Mouse (Mus musculus): ENCODE measurements around the gene Pakap. TPM values are rescaled to one million over a fixed set of nuclear protein-coding genes. Genes with fewer than 3 reads are reported as not detected.

Gene Pakap
- polyA plus RNA-seq, 1 experiment, result 0.22 TPM

DNA sequence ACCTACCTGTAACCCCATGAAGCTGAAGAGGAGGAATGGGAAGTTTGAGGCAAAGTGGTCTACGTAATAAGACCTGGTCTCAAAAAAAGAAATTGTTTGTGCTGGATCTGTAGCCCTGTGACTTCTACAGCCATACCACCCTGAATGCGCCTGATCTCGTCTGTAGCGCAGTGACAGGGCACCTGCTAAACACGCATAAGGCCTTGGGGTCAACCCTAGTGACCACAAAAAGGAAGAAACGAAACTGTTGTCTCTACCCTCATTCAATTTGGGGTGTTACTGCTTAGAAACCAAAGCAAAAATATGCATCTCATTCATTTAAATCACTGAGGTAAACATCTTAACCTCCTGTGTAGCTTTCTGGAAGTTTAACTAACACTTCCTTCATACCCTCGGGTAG lies 136.6 kb downstream of the Pakap start:
- Histone ChIP-seq H3K4me3 (ENCODE audit: low read depth, low read length) (no peak overlapping the region), H3K27ac (ENCODE audit: insufficient read depth, low read depth, low read length) (no peak overlapping the region), H3K27me3 (ENCODE audit: control insufficient read depth, insufficient read depth, low read length) (no peaks in the 10 kb centered on the region), H3K36me3 (ENCODE audit: control insufficient read depth, insufficient read depth, low read length) (no peaks in the 10 kb centered on the region), H3K4me1 (ENCODE audit: control insufficient read depth, insufficient read depth, insufficient read length, low read length) (no peaks in the 10 kb centered on the region)
- 86% methylated on average over 7 of the region's 7 CpGs for WGBS
- TF ChIP-seq CTCF (IDR thresholded peaks at IDR 0.05; ENCODE audit: extremely low read depth, insufficient read length, insufficient replicate concordance, low read depth, low read length) (no peak), POLR2A (IDR thresholded peaks at IDR 0.05; ENCODE audit: low read depth, low read length) (no peak)

DNA sequence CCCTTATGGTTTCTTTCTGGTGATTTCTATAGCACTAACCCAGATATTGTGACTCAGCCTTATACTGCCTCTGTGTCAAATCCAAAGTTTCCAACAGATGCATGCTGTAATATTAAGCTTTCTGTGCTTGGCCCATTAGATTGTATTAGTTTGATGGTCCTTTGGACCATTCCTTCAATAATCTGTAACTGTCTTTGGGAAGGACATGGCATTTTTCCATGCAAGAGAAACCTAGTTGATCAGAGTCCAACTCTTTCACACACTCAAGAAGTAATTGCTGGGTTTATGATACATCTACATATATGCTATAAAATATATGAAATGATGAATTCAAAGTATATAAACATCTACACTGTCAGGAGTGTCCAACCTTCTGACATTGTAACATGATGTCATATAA lies 147.9 kb downstream of the Pakap start:
- H3K4me1 ChIP-seq (ENCODE audit: control insufficient read depth, insufficient read depth, insufficient read length, low read length), result no peaks in the 10 kb centered on the region
- H3K4me3 ChIP-seq (ENCODE audit: low read depth, low read length), result no peak overlapping the region
- no peak overlapping the region for H3K27ac ChIP-seq (ENCODE audit: insufficient read depth, low read depth, low read length)
- TF ChIP-seq POLR2A (IDR thresholded peaks at IDR 0.05; ENCODE audit: low read depth, low read length), result no peak
- no peak for TF ChIP-seq CTCF (IDR thresholded peaks at IDR 0.05; ENCODE audit: extremely low read depth, insufficient read length, insufficient replicate concordance, low read depth, low read length)
- H3K36me3 ChIP-seq (ENCODE audit: control insufficient read depth, insufficient read depth, low read length), result no peaks in the 10 kb centered on the region
- H3K27me3 ChIP-seq (ENCODE audit: control insufficient read depth, insufficient read depth, low read length), result no peaks in the 10 kb centered on the region

DNA sequence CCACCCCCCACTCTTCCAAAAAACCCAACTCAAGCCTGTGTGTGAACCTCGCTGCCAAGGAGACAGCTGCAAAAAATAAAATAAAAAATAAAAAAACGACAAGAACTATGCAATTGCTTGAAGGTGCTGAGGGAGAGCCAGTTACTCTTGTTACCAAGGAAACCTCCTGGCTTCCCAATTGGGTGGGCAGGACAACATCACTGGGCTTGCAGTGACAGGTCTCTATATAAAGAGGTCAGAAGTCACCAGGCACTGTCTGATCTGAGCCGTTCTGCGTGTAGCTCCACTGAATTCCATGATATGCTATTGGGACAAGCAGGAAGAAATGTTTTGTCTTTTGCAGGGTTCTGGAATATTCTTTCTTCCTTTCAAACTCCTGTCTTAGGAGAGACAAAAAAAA lies 148.8 kb downstream of the Pakap start:
- 65% methylated on average over 4 of the region's 4 CpGs for WGBS
- TF ChIP-seq POLR2A (IDR thresholded peaks at IDR 0.05; ENCODE audit: low read depth, low read length) (no peak), CTCF (IDR thresholded peaks at IDR 0.05; ENCODE audit: extremely low read depth, insufficient read length, insufficient replicate concordance, low read depth, low read length) (no peak)
- H3K27ac ChIP-seq (ENCODE audit: insufficient read depth, low read depth, low read length), result no peak overlapping the region

DNA sequence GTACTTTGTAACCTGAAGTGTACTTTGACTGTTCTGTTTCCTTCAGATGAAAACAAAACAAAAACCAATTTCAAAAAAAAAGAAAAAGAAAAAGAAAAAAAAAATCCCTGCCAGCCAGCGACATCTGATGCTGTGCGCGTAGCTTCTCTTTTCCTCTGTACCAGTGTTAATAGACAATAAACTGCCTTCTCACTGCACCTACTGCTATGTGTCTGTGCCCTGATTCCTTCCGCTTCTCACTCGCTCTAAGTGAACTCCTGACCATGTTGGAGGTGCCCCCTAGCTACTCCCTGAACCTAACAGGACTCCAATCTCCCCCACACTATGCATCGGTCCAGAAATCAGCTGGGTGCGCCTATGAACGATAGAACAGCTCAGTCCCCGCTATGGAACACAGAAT lies 149.4 kb downstream of the Pakap start, which contains the start of gene Akap2:
Gene Akap2, plus strand, starts transcription at position 304 of the 400 bp plus-strand sequence.
- H3K4me3 ChIP-seq (ENCODE audit: low read depth, low read length), result no peak within 1 kb of the TSS
- no peaks in the 10 kb centered on the region for H3K36me3 ChIP-seq (ENCODE audit: control insufficient read depth, insufficient read depth, low read length)
- no peak for TF ChIP-seq POLR2A (IDR thresholded peaks at IDR 0.05; ENCODE audit: low read depth, low read length)
- TF ChIP-seq CTCF (IDR thresholded peaks at IDR 0.05; ENCODE audit: extremely low read depth, insufficient read length, insufficient replicate concordance, low read depth, low read length), result no peak
- H3K27ac ChIP-seq (ENCODE audit: insufficient read depth, low read depth, low read length), result no peak within 1 kb of the TSS
- no peaks in the 10 kb centered on the region for H3K4me1 ChIP-seq (ENCODE audit: control insufficient read depth, insufficient read depth, insufficient read length, low read length)
- 85% methylated on average over 9 of the region's 9 CpGs for WGBS
- no peaks in the 10 kb centered on the region for H3K27me3 ChIP-seq (ENCODE audit: control insufficient read depth, insufficient read depth, low read length)

More for the DNA sequence above, 148.8 kb downstream of the Pakap start:
- no peaks in the 10 kb centered on the region for H3K4me1 ChIP-seq (ENCODE audit: control insufficient read depth, insufficient read depth, insufficient read length, low read length)
- H3K36me3 ChIP-seq (ENCODE audit: control insufficient read depth, insufficient read depth, low read length), result no peaks in the 10 kb centered on the region
- no peaks in the 10 kb centered on the region for H3K27me3 ChIP-seq (ENCODE audit: control insufficient read depth, insufficient read depth, low read length)
- H3K4me3 ChIP-seq (ENCODE audit: low read depth, low read length), result no peak overlapping the region

DNA sequence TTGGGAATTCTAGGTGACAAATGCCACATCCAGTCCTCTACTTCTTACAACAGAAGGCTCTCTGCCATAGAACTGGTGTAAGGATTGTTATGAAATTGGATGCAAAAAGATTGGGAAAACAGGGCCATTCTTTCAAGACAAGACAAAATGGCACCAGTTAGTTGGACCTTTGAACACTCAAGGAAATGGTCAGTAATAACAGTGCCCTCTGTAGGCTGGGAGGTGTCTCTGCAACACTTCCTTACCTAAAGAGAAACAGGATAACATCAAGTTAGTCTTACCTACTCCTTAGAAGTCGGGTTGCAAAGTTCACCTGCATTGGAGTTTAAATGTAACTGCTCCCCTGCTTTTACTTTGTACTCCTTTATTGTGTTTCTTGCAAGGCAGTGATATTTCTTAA lies 151.4 kb downstream of the Pakap start:
- H3K27ac ChIP-seq (ENCODE audit: insufficient read depth, low read depth, low read length), result no peak overlapping the region
- no peak for TF ChIP-seq CTCF (IDR thresholded peaks at IDR 0.05; ENCODE audit: extremely low read depth, insufficient read length, insufficient replicate concordance, low read depth, low read length)
- no peak for TF ChIP-seq POLR2A (IDR thresholded peaks at IDR 0.05; ENCODE audit: low read depth, low read length)
- no peaks in the 10 kb centered on the region for H3K4me1 ChIP-seq (ENCODE audit: control insufficient read depth, insufficient read depth, insufficient read length, low read length)
- H3K4me3 ChIP-seq (ENCODE audit: low read depth, low read length), result no peak overlapping the region
- H3K36me3 ChIP-seq (ENCODE audit: control insufficient read depth, insufficient read depth, low read length), result no peaks in the 10 kb centered on the region
- H3K27me3 ChIP-seq (ENCODE audit: control insufficient read depth, insufficient read depth, low read length), result no peaks in the 10 kb centered on the region
- 87% methylated on average over 1 of the region's 1 CpGs for WGBS

DNA sequence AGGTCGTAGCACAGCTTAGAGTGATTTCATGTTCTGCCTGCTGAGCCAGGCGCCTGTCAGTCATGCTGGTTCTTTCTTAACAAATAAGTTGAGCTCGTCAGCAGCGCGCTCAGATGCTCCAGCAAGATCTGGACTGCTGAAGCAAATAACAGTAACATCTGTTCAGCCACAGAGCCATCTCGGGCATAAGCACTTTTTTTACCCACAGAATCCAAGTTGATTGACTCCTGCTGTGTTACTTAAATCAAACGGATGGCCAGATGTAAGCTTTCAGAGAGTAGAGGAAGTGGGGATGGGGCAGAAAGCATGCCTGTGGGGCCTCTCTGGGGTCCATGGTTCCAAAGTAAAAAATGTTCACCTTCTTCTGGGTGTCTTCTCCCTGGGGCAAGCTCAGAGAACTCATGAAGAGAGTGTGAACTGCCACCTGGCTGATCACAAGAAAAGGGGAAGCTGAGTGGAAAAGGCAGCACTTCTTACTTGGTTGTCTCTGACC lies 152.9 kb downstream of the Pakap start:
- Histone ChIP-seq H3K27ac (ENCODE audit: insufficient read depth, low read depth, low read length) (no peak overlapping the region), H3K4me3 (ENCODE audit: low read depth, low read length) (no peak overlapping the region), H3K27me3 (ENCODE audit: control insufficient read depth, insufficient read depth, low read length) (no peaks in the 10 kb centered on the region), H3K36me3 (ENCODE audit: control insufficient read depth, insufficient read depth, low read length) (no peaks in the 10 kb centered on the region), H3K4me1 (ENCODE audit: control insufficient read depth, insufficient read depth, insufficient read length, low read length) (no peaks in the 10 kb centered on the region)
- 58% methylated on average over 7 of the region's 7 CpGs for WGBS
- TF ChIP-seq POLR2A (IDR thresholded peaks at IDR 0.05; ENCODE audit: low read depth, low read length), result no peak
- TF ChIP-seq CTCF (IDR thresholded peaks at IDR 0.05; ENCODE audit: extremely low read depth, insufficient read length, insufficient replicate concordance, low read depth, low read length), result no peak

DNA sequence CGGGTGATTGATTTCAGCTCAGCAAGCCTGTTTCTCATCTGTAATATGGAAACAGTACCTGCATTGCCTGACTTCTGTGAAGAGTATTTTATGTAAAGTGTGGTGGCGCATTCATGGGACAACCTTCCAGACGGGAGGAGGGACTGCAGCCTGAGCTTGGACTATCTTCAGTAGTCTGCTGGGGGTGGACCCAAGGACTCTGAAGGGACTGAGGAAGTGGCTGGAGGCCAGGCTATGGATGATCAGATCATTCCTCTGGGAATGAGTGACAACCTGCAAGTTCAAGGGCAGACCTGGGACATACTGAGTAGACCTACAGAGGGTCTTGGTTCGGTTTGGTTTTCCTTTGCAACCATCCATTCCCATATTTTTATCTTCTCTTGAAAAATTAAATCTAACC lies 154.3 kb downstream of the Pakap start:
- H3K4me3 ChIP-seq (ENCODE audit: low read depth, low read length), result no peak overlapping the region
- H3K27ac ChIP-seq (ENCODE audit: insufficient read depth, low read depth, low read length), result no peak overlapping the region
- no peaks in the 10 kb centered on the region for H3K36me3 ChIP-seq (ENCODE audit: control insufficient read depth, insufficient read depth, low read length)
- H3K27me3 ChIP-seq (ENCODE audit: control insufficient read depth, insufficient read depth, low read length), result no peaks in the 10 kb centered on the region
- TF ChIP-seq POLR2A (IDR thresholded peaks at IDR 0.05; ENCODE audit: low read depth, low read length) (no peak), CTCF (IDR thresholded peaks at IDR 0.05; ENCODE audit: extremely low read depth, insufficient read length, insufficient replicate concordance, low read depth, low read length) (no peak)
- 83% methylated on average over 4 of the region's 4 CpGs for WGBS
- H3K4me1 ChIP-seq (ENCODE audit: control insufficient read depth, insufficient read depth, insufficient read length, low read length), result no peaks in the 10 kb centered on the region

All from small intestine, adult 2 months (tissue).